ENCODE assay signal across 9 mouse cellular contexts in the genomic region with DNA sequence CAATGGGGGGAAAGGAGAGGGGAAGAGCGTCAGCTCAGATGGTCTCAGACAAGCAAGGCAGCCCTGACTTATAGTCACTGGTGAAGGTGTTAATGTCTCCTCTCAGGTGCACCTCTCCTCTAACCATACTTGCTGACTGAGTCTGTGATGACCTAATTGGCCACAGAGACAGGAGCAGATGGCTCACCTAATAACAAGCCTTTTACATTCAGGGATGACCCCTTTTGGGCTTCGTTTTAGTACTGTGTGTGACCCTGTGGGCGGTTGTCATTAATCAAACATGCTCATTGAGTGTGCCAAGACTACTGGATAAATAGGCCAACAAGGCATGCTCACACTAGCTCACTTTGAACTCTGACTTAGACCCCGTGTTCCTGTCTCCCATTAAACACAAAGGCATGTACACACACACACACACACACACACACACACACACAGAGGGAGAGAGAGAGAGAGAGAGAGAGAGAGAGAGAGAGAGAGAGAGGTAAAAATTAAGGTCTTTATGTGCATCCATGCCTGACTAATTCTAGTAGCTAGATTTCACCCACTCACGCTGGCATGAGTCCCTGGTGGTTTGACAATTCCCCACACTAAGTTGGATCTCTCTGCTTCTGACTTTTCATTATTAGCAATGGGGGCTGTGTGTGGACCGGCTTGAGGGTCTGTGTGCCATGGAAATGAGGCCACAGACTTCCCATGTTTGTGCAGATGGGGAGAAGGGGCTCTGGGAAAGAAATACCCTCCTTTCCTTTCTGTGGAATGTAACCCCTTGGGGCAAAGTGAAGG.
A peak's percentile ranks its signal among the peaks of the same experiment; 100 is the strongest.
DNase-seq lines count a peak whose midpoint lies in the region.
"Had no signal": no experiment of that assay in that cellular context is flagged by ENCODE, and none has a peak within 500 bp of the region (broad histone marks: within the 10 kb centered on the region; RNA-seq: fewer than 3 reads in every experiment).

No protein-coding gene starts in this region.

- H3K27me3 ChIP-seq in heart, embryonic 10.5 days (ENCODE audit: insufficient read depth, poor library complexity, severe bottlenecking) = no peaks in the 10 kb centered on the region

- WGBS in heart, embryonic 10.5 days = 77% methylated on average over 6 of the region's 6 CpGs

- peaks cover 18% of the 10 kb centered on the region for H3K4me1 ChIP-seq in heart, embryonic 10.5 days

- no peaks in the 10 kb centered on the region for H3K36me3 ChIP-seq in heart, embryonic 10.5 days
- H3K36me3 ChIP-seq: lung, embryonic 15.5 days had no signal

- intact Hi-C loops in heart, postnatal 14 days (cut with DNase I) = no loop called here

- DNase-seq in heart, embryonic 10.5 days (ENCODE audit: low spot score) = no peak
- DNase-seq in heart, postnatal 14 days = no peak
- peak; percentile 79 for DNase-seq in Muller cell, postnatal 12 days (ENCODE audit: inconsistent ontology term)
- peak; percentile 83 for DNase-seq in cerebellum, adult 9-11 months
- DNase-seq in layer of hippocampus, adult 9-10 months (ENCODE audit: low spot score) = peak; percentile 45
- no peak for DNase-seq in MN1 (ENCODE audit: low spot score)
- DNase-seq in gastrocnemius, postnatal 25 days = no peak
- no peak for DNase-seq in spleen, postnatal 4 days (ENCODE audit: low spot score in 2 of 2)

- H3K4me3 ChIP-seq in heart, embryonic 10.5 days = no peak overlapping the region
- H3K4me3 ChIP-seq: lung, embryonic 15.5 days had no signal

- peak overlapping the region; percentile 42; the same call in 1 of the 2 replicates for H3K27ac ChIP-seq in heart, embryonic 10.5 days
- H3K27ac ChIP-seq: lung, embryonic 15.5 days had no signal

- H3K9me3 ChIP-seq in heart, embryonic 10.5 days = no peaks in the 10 kb centered on the region
- H3K9me3 ChIP-seq: lung, embryonic 15.5 days had no signal

Comparison
In these comparisons a context has a peak if more than half of its experiments do, and no peak if none do; other contexts are left out.
1. DNase-seq: peak in Muller cell, postnatal 12 days (single experiment), cerebellum, adult 9-11 months (single experiment) and layer of hippocampus, adult 9-10 months (single experiment); none in heart, embryonic 10.5 days (single experiment), heart, postnatal 14 days (0 of 2), MN1 (single experiment), gastrocnemius, postnatal 25 days (single experiment) and spleen, postnatal 4 days (0 of 2).